Mouse (Mus musculus) cerebral cortex, adult 2 months (tissue): ENCODE results near the gene Olfr1176.

ENCODE experiments used
- WGBS: fragments of 180-500 bp; shearing (Covaris S2); methylation state at CpG from one replicate; pipeline ENCODE4 v1.1.7; 2018; 5-methylcytosine and 5-hydroxymethylcytosine counted together

The Olfr1176 gene

DNA sequence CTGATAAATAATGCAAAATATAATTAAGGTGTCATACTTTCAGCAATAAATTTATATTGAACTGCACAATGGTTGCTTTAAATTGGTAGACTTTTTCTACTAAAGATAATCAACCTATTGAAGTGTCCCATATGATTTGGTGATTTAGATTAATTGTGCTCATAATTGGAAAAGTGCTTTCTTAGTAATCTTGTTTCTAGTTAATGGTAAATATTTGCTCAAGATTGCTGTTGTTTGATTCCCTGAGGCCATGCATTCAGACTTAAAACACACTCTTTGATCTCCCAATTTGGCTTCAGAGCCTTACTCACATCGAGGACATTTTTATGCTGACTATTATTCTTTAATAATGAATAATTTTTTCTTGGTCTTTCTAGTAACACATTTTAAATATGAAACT, at the start of gene Olfr1176:
TSS of gene Olfr1176 (plus strand) at position 301 of the 400 bp plus-strand sequence.
- 68% methylated on average over 1 of the region's 1 CpGs for WGBS

GRCm38 (mm10) chr2:88315035-88315434, 21.5 kb upstream of the Olfr1176 start, which contains the start of gene Olfr1174-ps:
Olfr1174-ps (minus strand) TSS chr2:88315135.
- WGBS: 93% methylated on average over 4 of the region's 4 CpGs

DNA sequence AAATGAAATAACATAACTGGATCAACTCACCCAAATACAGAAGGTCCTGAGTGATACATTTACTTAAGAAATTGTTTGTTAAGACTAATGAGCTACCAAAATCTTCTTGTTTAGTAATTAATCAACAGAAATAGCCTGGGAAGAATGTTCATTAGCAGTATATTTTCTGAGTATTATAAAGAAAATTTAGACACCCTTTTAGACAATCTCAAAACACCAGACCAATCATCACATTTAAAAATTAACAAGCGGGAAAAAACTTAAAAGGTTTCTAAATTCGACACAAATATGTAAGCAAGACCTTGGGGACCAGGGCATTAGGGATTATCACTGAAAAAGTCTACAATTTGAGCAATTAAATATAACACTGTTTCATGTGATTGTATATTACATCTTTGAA, 9.4 kb upstream of the Olfr1176 start, which contains the start of gene Olfr1175-ps:
TSS of gene Olfr1175-ps (minus strand) at position 101 of the 400 bp plus-strand sequence.
- WGBS: 87% methylated on average over 2 of the region's 2 CpGs

- WGBS: 73% methylated on average over 1 of the region's 1 CpGs
These were observed 9.9 kb downstream of the Olfr1176 start, which contains the start of gene Olfr1177-ps for GRCm38 (mm10) chr2:88346392-88346791. Olfr1177-ps (minus strand) TSS chr2:88346492.

DNA sequence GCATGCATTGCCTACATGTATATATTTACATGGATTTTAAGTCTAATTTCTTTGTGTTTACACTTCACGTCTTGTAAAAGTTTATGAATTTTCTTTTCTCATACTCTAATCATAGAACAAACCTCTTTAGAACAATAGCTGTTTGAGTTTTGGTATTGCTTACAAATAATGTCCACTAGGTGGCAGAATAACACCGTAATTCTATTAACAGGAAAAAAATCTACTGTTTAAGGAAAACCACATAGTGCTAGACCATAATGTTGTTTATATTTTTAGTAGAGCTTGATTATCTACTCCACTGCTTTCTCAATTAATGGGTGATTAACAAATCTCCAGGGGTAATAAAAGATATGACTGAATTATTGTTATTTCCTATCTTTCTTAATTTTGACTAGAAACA, 19.8 kb downstream of the Olfr1176 start:
- 2% methylated on average over 2 of the region's 2 CpGs for WGBS

DNA sequence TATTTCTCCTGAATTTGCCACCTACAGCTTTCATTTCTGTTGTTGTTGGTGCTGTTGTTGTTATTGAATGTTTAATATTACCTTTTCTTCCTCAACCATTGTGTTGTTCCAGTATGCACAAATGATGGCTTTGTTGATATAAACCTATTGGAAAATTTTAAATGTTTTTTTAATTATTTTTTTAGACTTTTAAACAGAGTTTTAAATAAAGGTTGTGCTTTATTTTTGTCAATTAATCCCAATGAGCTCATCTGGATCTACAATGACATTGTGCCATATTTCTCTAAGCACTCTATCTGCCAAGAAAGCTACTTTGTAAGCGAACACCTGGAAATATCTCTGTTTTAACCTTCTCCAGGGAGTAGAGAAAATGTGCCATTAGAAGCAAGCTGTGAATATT, 50.2 kb downstream of the Olfr1176 start, which contains the start of gene Olfr1178:
TSS of gene Olfr1178 (plus strand) at position 301 of the 400 bp plus-strand sequence.
- WGBS: 79% methylated on average over 1 of the region's 1 CpGs
